Mouse (Mus musculus): ENCODE results near the gene Plagl1.

GRCm38 (mm10) chr10:13127335-13127734, 67.0 kb downstream of the Plagl1 start:
- 0 out of 2 replicates have a peak, but pooled peaks have one; percentile 18 for TF ChIP-seq CTCF (IDR thresholded peaks at IDR 0.05; ENCODE audit: borderline replicate concordance, control insufficient read depth, extremely low read depth, insufficient read depth, low read length, poor library complexity)
- no peak for TF ChIP-seq POLR2A (IDR thresholded peaks at IDR 0.05; ENCODE audit: control insufficient read depth, extremely low read depth, insufficient read depth, low read length, poor library complexity)
